Mouse (Mus musculus) C2C12 (cell line): Measurements from ENCODE around the gene Kalrn. TPM values are rescaled to one million over a fixed set of nuclear protein-coding genes. Genes with fewer than 3 reads are reported as not detected.

Experiments used
- H3K27me3 ChIP-seq: one replicate; pipeline ENCODE4 v1.6.1; 2011; ENCODE audit not compliant: control insufficient read depth, insufficient read depth, insufficient read length
- H3K36me3 ChIP-seq: one replicate; pipeline ENCODE4 v1.6.1; 2011; ENCODE audit not compliant: control insufficient read depth, insufficient read depth
- H3K4me3 ChIP-seq: one replicate; pipeline ENCODE4 v1.5.1; 2011; ENCODE audit warnings: mild to moderate bottlenecking, control low read depth; ENCODE audit not compliant: poor library complexity, insufficient read depth, severe bottlenecking
- H3K79me2 ChIP-seq: one replicate; pipeline ENCODE4 v1.6.1; 2011; ENCODE audit not compliant: control insufficient read depth, insufficient read depth
- H3K79me3 ChIP-seq: one replicate; pipeline ENCODE4 v1.6.1; 2011; ENCODE audit warnings: low read depth, control low read depth
- H3ac ChIP-seq: one replicate; pipeline ENCODE3; 2011; ENCODE audit warnings: low read depth; ENCODE audit not compliant: control insufficient read depth, insufficient read length
- CEBPB ChIP-seq: IDR thresholded peaks from one replicate; pipeline ENCODE4 v1.6.1; 2011; ENCODE audit warnings: low read depth, mild to moderate bottlenecking, control low read depth, moderate library complexity
- CTCF ChIP-seq: IDR thresholded peaks from one replicate; pipeline ENCODE4 v1.5.1; 2011; ENCODE audit not compliant: control insufficient read depth, insufficient read depth, insufficient read length
- FOSL1 ChIP-seq: IDR thresholded peaks from one replicate; pipeline ENCODE4 v1.8.0; 2011; ENCODE audit warnings: mild to moderate bottlenecking, low read length; ENCODE audit not compliant: poor library complexity, insufficient read depth, severe bottlenecking
- MAX ChIP-seq: IDR thresholded peaks from one replicate; pipeline ENCODE4 v1.6.1; 2011; ENCODE audit warnings: mild to moderate bottlenecking, control low read depth
- MYOD1 ChIP-seq: IDR thresholded peaks from one replicate; pipeline ENCODE4 v1.6.1; 2011; ENCODE audit warnings: low read depth; ENCODE audit not compliant: control insufficient read depth, insufficient read length
- MYOG ChIP-seq: IDR thresholded peaks from one replicate; pipeline ENCODE4 v1.6.1; 2011; ENCODE audit not compliant: control insufficient read depth, insufficient read length; ENCODE audit errors: extremely low read depth
- USF1 ChIP-seq: IDR thresholded peaks from one replicate; pipeline ENCODE4 v1.6.1; 2011; ENCODE audit warnings: low read depth, mild to moderate bottlenecking, control low read depth, moderate library complexity
- polyA plus RNA-seq: library from polyadenylated mRNA; unstranded; fragments of >200 nt; fragmentation: generic; extraction: Trizol; gene quantifications from one replicate; pipeline ENCODE4 v1.2.1, GENCODE M21; 2012; ENCODE audit warnings: missing spikeins

Gene Kalrn
- polyA plus RNA-seq, 1 experiment, result 8.6 TPM

DNA sequence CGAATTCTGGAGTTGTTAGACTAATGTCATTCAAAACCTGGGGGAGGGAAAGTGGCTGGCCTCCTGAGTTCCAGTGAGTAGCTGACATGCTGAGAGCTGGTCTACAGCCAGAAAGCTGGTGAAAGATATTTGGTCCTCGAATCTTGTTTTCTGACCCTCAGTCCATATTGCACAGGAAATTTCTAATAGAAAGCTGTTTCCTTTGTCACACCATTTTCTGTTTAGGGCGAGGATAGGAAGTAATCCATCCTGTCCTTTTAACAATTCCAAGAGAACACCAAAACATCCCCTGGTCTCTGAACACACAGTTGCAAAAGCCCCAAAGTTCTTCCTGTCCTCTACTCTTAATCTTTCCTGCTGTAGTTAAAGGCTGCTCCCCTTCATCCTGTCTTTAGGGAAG lies 22.0 kb upstream of the Kalrn start:
- Histone ChIP-seq H3K79me2 (no peaks in the 10 kb centered on the region), H3K4me3 (no peak overlapping the region), H3K36me3 (no peaks in the 10 kb centered on the region), H3K79me3 (no peaks in the 10 kb centered on the region), H3ac (no peak overlapping the region), H3K27me3 (no peaks in the 10 kb centered on the region)
- TF ChIP-seq MAX (no peak), USF1 (no peak), CEBPB (no peak), CTCF (no peak), MYOG (no peak), FOSL1 (no peak), MYOD1 (no peak)

DNA sequence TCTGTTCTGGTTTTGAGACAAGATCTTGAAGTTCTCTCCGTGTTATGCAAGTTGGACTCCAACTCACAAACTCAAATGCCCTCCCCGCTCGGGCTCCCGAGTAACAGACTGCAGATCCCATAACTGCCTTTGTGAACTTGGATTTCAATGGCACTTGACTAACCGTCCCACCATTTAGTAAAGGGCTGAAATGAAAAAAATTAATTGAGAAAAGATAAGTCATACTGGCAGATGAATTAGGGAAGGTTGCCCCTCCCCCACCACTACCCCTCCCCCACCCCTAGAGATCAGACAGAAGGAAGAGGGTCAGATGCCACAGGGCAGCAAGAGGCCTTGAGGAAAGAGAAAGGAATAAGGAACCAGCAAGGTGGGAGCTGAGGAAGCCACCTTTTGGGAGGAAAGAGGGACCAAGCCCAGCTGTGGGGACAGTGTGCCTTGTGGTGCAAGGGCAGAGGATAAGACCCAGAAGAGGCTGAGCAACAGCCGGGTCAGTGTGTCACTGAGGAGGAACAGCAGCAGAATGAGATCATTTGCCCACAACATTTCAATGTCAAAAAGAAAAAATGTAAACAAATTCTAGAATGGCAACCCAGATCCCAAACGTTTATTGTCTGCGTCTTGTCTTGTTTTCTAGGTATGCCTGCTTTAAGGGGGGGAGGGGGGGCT lies 21.4 kb upstream of the Kalrn start:
- TF ChIP-seq USF1, result no peak
- TF ChIP-seq MYOD1, result no peak
- TF ChIP-seq FOSL1, result no peak
- TF ChIP-seq MAX, result no peak
- TF ChIP-seq MYOG, result no peak
- TF ChIP-seq CEBPB, result no peak
- TF ChIP-seq CTCF, result no peak
- Histone ChIP-seq H3K36me3 (no peaks in the 10 kb centered on the region), H3K79me3 (no peaks in the 10 kb centered on the region), H3K79me2 (no peaks in the 10 kb centered on the region), H3K4me3 (no peak overlapping the region), H3ac (no peak overlapping the region), H3K27me3 (no peaks in the 10 kb centered on the region)

DNA sequence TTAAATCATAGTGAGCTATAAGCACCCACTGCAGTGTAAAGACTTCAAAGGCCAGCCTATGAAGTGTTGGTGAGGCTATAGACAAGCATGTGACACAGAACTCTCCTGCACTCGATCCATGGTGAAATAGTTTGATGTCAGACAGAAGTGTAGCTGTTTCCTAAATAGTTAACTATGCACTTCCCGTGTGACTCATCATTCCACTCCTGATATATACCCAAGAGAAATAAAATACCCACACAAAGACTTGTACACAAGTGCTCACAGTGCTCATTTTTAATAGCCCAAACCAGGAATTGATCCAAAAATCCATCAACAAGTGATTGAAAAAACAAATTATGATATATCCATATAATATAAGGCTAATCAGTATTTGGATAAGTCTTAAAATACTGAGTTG lies 19.4 kb upstream of the Kalrn start:
- TF ChIP-seq MYOD1, result no peak
- no peak for TF ChIP-seq CEBPB
- TF ChIP-seq MAX, result no peak
- no peak for TF ChIP-seq MYOG
- TF ChIP-seq CTCF, result no peak
- TF ChIP-seq FOSL1, result no peak
- TF ChIP-seq USF1, result no peak
- Histone ChIP-seq H3K4me3 (no peak overlapping the region), H3K79me2 (no peaks in the 10 kb centered on the region)

DNA sequence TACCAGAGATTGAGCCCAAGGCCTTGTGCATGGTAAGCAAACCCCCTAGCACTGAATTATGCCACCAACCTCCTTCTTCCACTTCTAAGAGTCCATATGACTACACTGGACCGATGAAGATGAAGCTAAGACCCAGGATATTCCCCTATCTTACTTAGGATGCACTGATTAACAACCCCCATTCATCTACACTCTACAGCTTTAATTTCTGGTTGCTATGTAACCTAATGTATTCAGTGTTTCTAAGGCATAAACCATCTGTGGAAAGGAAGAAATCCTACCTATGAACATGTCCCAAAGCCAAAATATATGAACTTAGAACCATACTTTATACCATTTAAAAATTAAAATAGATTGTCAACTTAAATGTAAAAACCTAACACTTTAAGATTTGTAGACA lies 18.6 kb upstream of the Kalrn start:
- Histone ChIP-seq H3K79me3 (no peaks in the 10 kb centered on the region), H3K79me2 (no peaks in the 10 kb centered on the region), H3ac (no peak overlapping the region), H3K27me3 (no peaks in the 10 kb centered on the region), H3K36me3 (no peaks in the 10 kb centered on the region), H3K4me3 (no peak overlapping the region)
- no peak for TF ChIP-seq MYOG
- TF ChIP-seq FOSL1, result no peak

More for the DNA sequence above, 19.4 kb upstream of the Kalrn start:
- Histone ChIP-seq H3K36me3 (no peaks in the 10 kb centered on the region), H3K79me3 (no peaks in the 10 kb centered on the region), H3ac (no peak overlapping the region), H3K27me3 (no peaks in the 10 kb centered on the region)

DNA sequence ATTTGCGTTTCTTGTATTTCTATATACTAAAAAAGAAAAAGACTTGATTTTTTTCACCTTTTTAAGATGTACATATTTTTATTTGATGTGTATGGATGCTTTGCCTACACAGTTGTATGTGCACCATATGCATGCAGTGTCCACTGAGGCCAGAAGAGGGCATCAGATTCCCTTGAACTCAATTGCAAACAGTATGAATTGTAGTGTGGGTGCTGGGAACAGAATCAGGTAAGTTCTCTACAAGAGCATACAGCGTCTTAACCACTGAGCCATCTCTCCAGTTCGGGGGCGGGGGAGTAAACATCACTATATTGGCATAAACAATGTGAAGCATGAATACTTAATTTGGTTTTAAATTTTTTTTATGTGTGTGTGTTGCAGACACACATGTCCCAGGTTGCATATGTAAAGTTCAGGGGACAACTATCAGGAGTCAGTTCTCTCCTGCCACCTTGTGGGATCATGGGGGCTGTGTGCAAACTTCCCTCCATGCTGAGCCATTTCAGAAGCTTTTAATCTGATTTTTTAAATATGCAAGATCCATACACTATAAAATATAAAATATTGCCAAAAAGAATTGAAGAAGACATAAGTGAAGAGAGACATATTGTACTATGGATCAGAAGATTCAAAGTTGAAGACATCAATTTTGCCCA lies 6.5 kb upstream of the Kalrn start:
- no peak for TF ChIP-seq CTCF
- no peak for TF ChIP-seq USF1
- no peak for TF ChIP-seq MYOD1
- TF ChIP-seq MYOG, result no peak
- TF ChIP-seq FOSL1, result no peak
- TF ChIP-seq CEBPB, result no peak
- no peak for TF ChIP-seq MAX
- no peak overlapping the region for H3K4me3 ChIP-seq
- no peaks in the 10 kb centered on the region for H3K36me3 ChIP-seq
- no peaks in the 10 kb centered on the region for H3K27me3 ChIP-seq
- H3K79me2 ChIP-seq, result no peaks in the 10 kb centered on the region
- no peak overlapping the region for H3ac ChIP-seq
- no peaks in the 10 kb centered on the region for H3K79me3 ChIP-seq
